Mouse (Mus musculus) liver, embryonic 14.5 days (tissue): ENCODE results near the gene Mras. TPM values are rescaled to one million over a fixed set of nuclear protein-coding genes. Genes with fewer than 3 reads are reported as not detected.

ENCODE experiments used
- ATAC-seq: fragments of 200-750 bp; cut with Nextera tagmentation; 2 replicates; pipeline ENCODE4 v1.8.0; 2017; ENCODE audit warnings: moderate number of reproducible peaks, mild to moderate bottlenecking, moderate library complexity; ENCODE audit not compliant: insufficient read depth
- DNase-seq, 3 experiments: peaks; one replicate each; pipeline ENCODE4 v3.0.0-alpha.2; 2012 to 2013; ENCODE audit warnings: low read depth in 3 of 3, low spot score in 3 of 3
- H3K27ac ChIP-seq: fragments of 300-500 bp; sonication (generic); 2 replicates; pipeline ENCODE4 v1.5.1; 2014; ENCODE audit warnings: moderate library complexity, mild to moderate bottlenecking, control low read depth, inconsistent platforms
- H3K27me3 ChIP-seq: fragments of 300-500 bp; sonication (generic); 2 replicates; pipeline ENCODE4 v1.6.1; 2014; ENCODE audit warnings: mild to moderate bottlenecking, low read length, moderate library complexity; ENCODE audit not compliant: control insufficient read depth, insufficient read depth
- H3K36me3 ChIP-seq: fragments of 300-500 bp; sonication (generic); replicated peaks from 2 replicates; pipeline ENCODE4 v1.6.1; 2014; ENCODE audit warnings: low read depth; ENCODE audit not compliant: control insufficient read depth, insufficient read depth
- H3K4me1 ChIP-seq, 2 experiments: fragments of 200-500 bp in 1 of 2; fragments of 300-500 bp in 1 of 2; sonication (generic) in 1 of 2; replicated peaks; 2 replicates each; pipeline ENCODE4 v1.6.1; 2012 to 2014; ENCODE audit warnings: antibody characterized with exemption in 1 of 2, inconsistent platforms in 1 of 2, low read length in 1 of 2; ENCODE audit not compliant: control insufficient read depth in 2 of 2, insufficient read depth in 2 of 2
- H3K4me2 ChIP-seq: fragments of 300-500 bp; sonication (generic); 2 replicates; pipeline ENCODE4 v1.6.1; 2014; ENCODE audit warnings: low read depth, mild to moderate bottlenecking, control low read depth, moderate library complexity
- H3K4me3 ChIP-seq, 2 experiments: fragments of 200-500 bp in 1 of 2; fragments of 300-500 bp in 1 of 2; sonication (generic) in 1 of 2; 2 replicates each; pipeline ENCODE4 v1.5.1; 2012 to 2014; ENCODE audit warnings: low read depth in 2 of 2, low read length in 2 of 2, mild to moderate bottlenecking in 2 of 2, control low read depth in 1 of 2, inconsistent platforms in 1 of 2, moderate library complexity in 1 of 2; ENCODE audit not compliant: insufficient read depth in 1 of 2
- H3K9ac ChIP-seq: fragments of 300-500 bp; sonication (generic); replicated peaks from 2 replicates; pipeline ENCODE4 v1.6.1; 2014; ENCODE audit warnings: mild to moderate bottlenecking, control low read depth, moderate library complexity
- H3K9me3 ChIP-seq: fragments of 300-500 bp; sonication (generic); 2 replicates; pipeline ENCODE4 v1.6.1; 2016; ENCODE audit warnings: low read length, mixed read lengths; ENCODE audit not compliant: control insufficient read depth
- CTCF ChIP-seq: IDR thresholded peaks from 2 replicates; pipeline ENCODE4 v1.5.1; 2016; ENCODE audit warnings: antibody characterized with exemption, low read depth, control low read depth
- EP300 ChIP-seq: IDR thresholded peaks from 2 replicates; pipeline ENCODE4 v1.6.1; 2016; ENCODE audit warnings: antibody characterized with exemption, low read depth
- WGBS: fragments of 180-500 bp; shearing (Covaris S2); extraction: QIAGEN DNeasy Blood & Tissue Kit; methylation state at CpG from one replicate; pipeline ENCODE4 v1.1.7; 2014; ENCODE audit not compliant: insufficient replicate concordance; 5-methylcytosine and 5-hydroxymethylcytosine counted together
- polyA plus RNA-seq, 2 experiments: library from polyadenylated mRNA; depleted of rRNA in 1 of 2; stranded (reverse) in 1 of 2; unstranded in 1 of 2; fragments of >200 nt; fragmentation: Nextera tagmentation in 1 of 2; extraction: Ambion mirVana in 1 of 2; gene quantifications; 2 replicates each; pipeline versions ENCODE4 v1.2.1 to v1.2.3; 2012 to 2014

The Mras gene
- polyA plus RNA-seq, 2 experiments = 2.7 to 3.5 TPM

GRCm38 (mm10) chr9:99417288-99417846 is 19.8 kb downstream of the Mras start:
- WGBS = 49% methylated on average over 4 of the region's 4 CpGs
- Histone ChIP-seq H3K36me3 (no peaks in the 10 kb centered on the region), H3K27ac (no peak overlapping the region), H3K9me3 (no peaks in the 10 kb centered on the region), H3K4me1 (peaks cover 0 to 8% of the 10 kb centered on the region in 2 experiments; a peak in 3 of 4 replicates), H3K9ac (no peak overlapping the region), H3K4me2 (no peak overlapping the region), H3K27me3 (no peaks in the 10 kb centered on the region; the same call in 1 of the 2 replicates), H3K4me3 (no peak overlapping the region)
- DNase-seq (no peak), ATAC-seq (no peak)
- no peak for TF ChIP-seq CTCF
- TF ChIP-seq EP300 = no peak

- H3K27me3 ChIP-seq = no peaks in the 10 kb centered on the region; the same call in 1 of the 2 replicates
- no peak overlapping the region for H3K4me2 ChIP-seq
- TF ChIP-seq CTCF (no peak), EP300 (no peak)
- no peak overlapping the region for H3K27ac ChIP-seq
- no peak overlapping the region for H3K4me3 ChIP-seq
- no peaks in the 10 kb centered on the region for H3K36me3 ChIP-seq
- WGBS = 73% methylated on average over 3 of the region's 3 CpGs
- no peak for ATAC-seq
- no peak for DNase-seq
- no peak overlapping the region for H3K9ac ChIP-seq
- H3K9me3 ChIP-seq = no peaks in the 10 kb centered on the region
- H3K4me1 ChIP-seq = peaks cover 0 to 10% of the 10 kb centered on the region in 2 experiments; a peak in 3 of 4 replicates
These were observed 20.4 kb downstream of the Mras start for GRCm38 (mm10) chr9:99416809-99417208.

GRCm38 (mm10) chr9:99411785-99412184 is 25.4 kb downstream of the Mras start:
- WGBS = 48% methylated on average over 4 of the region's 4 CpGs
- Histone ChIP-seq H3K9ac (no peak overlapping the region), H3K4me1 (peaks cover 0 to 9% of the 10 kb centered on the region in 2 experiments; a peak in 3 of 4 replicates), H3K9me3 (no peaks in the 10 kb centered on the region), H3K27ac (no peak overlapping the region), H3K4me3 (no peak overlapping the region), H3K4me2 (no peak overlapping the region), H3K36me3 (no peaks in the 10 kb centered on the region), H3K27me3 (no peaks in the 10 kb centered on the region)
- DNase-seq = no peak
- no peak for TF ChIP-seq CTCF
- no peak for TF ChIP-seq EP300
- no peak for ATAC-seq

GRCm38 (mm10) chr9:99411093-99411492 is 26.1 kb downstream of the Mras start:
- no peak for ATAC-seq
- 66% methylated on average over 5 of the region's 5 CpGs for WGBS
- Histone ChIP-seq H3K4me1 (peaks cover 0 to 4% of the 10 kb centered on the region in 2 experiments; a peak in 1 of 4 replicates), H3K27ac (no peak overlapping the region), H3K36me3 (no peaks in the 10 kb centered on the region), H3K4me2 (no peak overlapping the region), H3K9me3 (no peaks in the 10 kb centered on the region), H3K9ac (no peak overlapping the region), H3K4me3 (no peak overlapping the region), H3K27me3 (no peaks in the 10 kb centered on the region)
- TF ChIP-seq EP300 (no peak), CTCF (no peak)
- DNase-seq = no peak

GRCm38 (mm10) chr9:99409280-99409679 is 27.9 kb downstream of the Mras start:
- DNase-seq = no peak
- Histone ChIP-seq H3K27me3 (no peaks in the 10 kb centered on the region), H3K4me2 (no peak overlapping the region), H3K27ac (no peak overlapping the region), H3K36me3 (no peaks in the 10 kb centered on the region), H3K9ac (no peak overlapping the region), H3K4me3 (no peak overlapping the region), H3K9me3 (no peaks in the 10 kb centered on the region), H3K4me1 (peaks cover 0 to 4% of the 10 kb centered on the region in 2 experiments; a peak in 1 of 4 replicates)
- WGBS = 47% methylated on average over 3 of the region's 3 CpGs
- ATAC-seq = no peak
- TF ChIP-seq CTCF (no peak), EP300 (no peak)
